Mouse (Mus musculus): ENCODE results near the gene Mef2d. TPM values are rescaled to one million over a fixed set of nuclear protein-coding genes. Genes with fewer than 3 reads are reported as not detected.
A peak's percentile ranks its signal among the peaks of the same experiment; 100 is the strongest.

Gene Mef2d
- polyA plus RNA-seq (2014; fragmentation: Nextera tagmentation; extraction: Ambion mirVana) = 23.4 and 23.8 TPM in 2 replicates

- WGBS = under 1% methylated on average over 47 of the region's 52 CpGs
- H3K36me3 ChIP-seq (ENCODE audit: control insufficient read depth, insufficient read depth, low read length) = no peaks in the 10 kb centered on the region
- peak; percentile 93 for DNase-seq (ENCODE audit: low spot score)
Measured at GRCm38 (mm10) chr3:88141787-88142523, at the start of gene Mef2d. TSS of gene Mef2d (plus strand) at chr3:88142372.

GRCm38 (mm10) chr3:88094126-88094525 is 48.0 kb upstream of the Mef2d start:
- Histone ChIP-seq H3K36me3 (ENCODE audit: control insufficient read depth, insufficient read depth, low read length) (peaks cover 86% of the 10 kb centered on the region), H3K27ac (ENCODE audit: low read depth) (no peak overlapping the region), H3K4me2 (ENCODE audit: low read length) (no peak overlapping the region), H3K4me3 (ENCODE audit: low read depth, low read length) (no peak overlapping the region), H3K4me1 (replicated peaks; ENCODE audit: control insufficient read depth, insufficient read depth, low read length) (no peaks in the 10 kb centered on the region), H3K9ac (ENCODE audit: low read length) (no peak overlapping the region), H3K9me3 (ENCODE audit: control insufficient read depth, low read length) (no peaks in the 10 kb centered on the region), H3K27me3 (replicated peaks; ENCODE audit: control insufficient read depth, insufficient read depth, low read length) (no peaks in the 10 kb centered on the region)
- DNase-seq (ENCODE audit: low spot score) (no peak), ATAC-seq (replicated peaks; ENCODE audit: low FRiP score, low TSS enrichment, low read depth) (no peak)
- WGBS = 88% methylated on average over 5 of the region's 5 CpGs

More at GRCm38 (mm10) chr3:88141787-88142523, at the start of gene Mef2d:
- Histone ChIP-seq H3K27ac (ENCODE audit: low read depth) (peak within 1 kb of the TSS; percentile 94), H3K9me3 (ENCODE audit: control insufficient read depth, low read length) (no peaks in the 10 kb centered on the region), H3K9ac (ENCODE audit: low read length) (peak within 1 kb of the TSS; percentile 79), H3K4me3 (ENCODE audit: low read depth, low read length) (peak within 1 kb of the TSS; percentile 87), H3K4me1 (replicated peaks; ENCODE audit: control insufficient read depth, insufficient read depth, low read length) (peaks cover 66% of the 10 kb centered on the region), H3K4me2 (ENCODE audit: low read length) (peak within 1 kb of the TSS; percentile 97), H3K27me3 (replicated peaks; ENCODE audit: control insufficient read depth, insufficient read depth, low read length) (no peaks in the 10 kb centered on the region)
- ATAC-seq (replicated peaks; ENCODE audit: low FRiP score, low TSS enrichment, low read depth) = peak; percentile 84

GRCm38 (mm10) chr3:88097666-88098065 is 44.5 kb upstream of the Mef2d start:
- H3K4me1 ChIP-seq (replicated peaks; ENCODE audit: control insufficient read depth, insufficient read depth, low read length) = no peaks in the 10 kb centered on the region
- 84% methylated on average over 6 of the region's 6 CpGs for WGBS
- no peak overlapping the region for H3K9ac ChIP-seq (ENCODE audit: low read length)
- no peak for DNase-seq (ENCODE audit: low spot score)
- no peak for ATAC-seq (replicated peaks; ENCODE audit: low FRiP score, low TSS enrichment, low read depth)
- no peaks in the 10 kb centered on the region for H3K9me3 ChIP-seq (ENCODE audit: control insufficient read depth, low read length)
- H3K4me3 ChIP-seq (ENCODE audit: low read depth, low read length) = no peak overlapping the region
- no peaks in the 10 kb centered on the region for H3K27me3 ChIP-seq (replicated peaks; ENCODE audit: control insufficient read depth, insufficient read depth, low read length)
- H3K27ac ChIP-seq (ENCODE audit: low read depth) = no peak overlapping the region
- H3K4me2 ChIP-seq (ENCODE audit: low read length) = no peak overlapping the region
- H3K36me3 ChIP-seq (ENCODE audit: control insufficient read depth, insufficient read depth, low read length) = peaks cover 81% of the 10 kb centered on the region

- no peak overlapping the region for H3K27ac ChIP-seq (ENCODE audit: low read depth)
- ATAC-seq (replicated peaks; ENCODE audit: low FRiP score, low TSS enrichment, low read depth) (no peak), DNase-seq (ENCODE audit: low spot score) (no peak)
- no peak overlapping the region for H3K4me3 ChIP-seq (ENCODE audit: low read depth, low read length)
- H3K36me3 ChIP-seq (ENCODE audit: control insufficient read depth, insufficient read depth, low read length) = peaks cover 82% of the 10 kb centered on the region
- WGBS = 80% methylated on average over 3 of the region's 3 CpGs
- H3K4me1 ChIP-seq (replicated peaks; ENCODE audit: control insufficient read depth, insufficient read depth, low read length) = no peaks in the 10 kb centered on the region
- H3K27me3 ChIP-seq (replicated peaks; ENCODE audit: control insufficient read depth, insufficient read depth, low read length) = no peaks in the 10 kb centered on the region
- no peak overlapping the region for H3K4me2 ChIP-seq (ENCODE audit: low read length)
- H3K9me3 ChIP-seq (ENCODE audit: control insufficient read depth, low read length) = no peaks in the 10 kb centered on the region
- no peak overlapping the region for H3K9ac ChIP-seq (ENCODE audit: low read length)
Measured at GRCm38 (mm10) chr3:88100251-88100650, 41.9 kb upstream of the Mef2d start.

GRCm38 (mm10) chr3:88101736-88102135 is 40.4 kb upstream of the Mef2d start:
- ATAC-seq (replicated peaks; ENCODE audit: low FRiP score, low TSS enrichment, low read depth) = no peak
- WGBS = 87% methylated on average over 7 of the region's 7 CpGs
- peaks cover 87% of the 10 kb centered on the region for H3K36me3 ChIP-seq (ENCODE audit: control insufficient read depth, insufficient read depth, low read length)
- DNase-seq (ENCODE audit: low spot score) = no peak
- no peak overlapping the region for H3K4me2 ChIP-seq (ENCODE audit: low read length)
- no peaks in the 10 kb centered on the region for H3K27me3 ChIP-seq (replicated peaks; ENCODE audit: control insufficient read depth, insufficient read depth, low read length)
- no peak overlapping the region for H3K27ac ChIP-seq (ENCODE audit: low read depth)
- H3K4me1 ChIP-seq (replicated peaks; ENCODE audit: control insufficient read depth, insufficient read depth, low read length) = no peaks in the 10 kb centered on the region
- no peaks in the 10 kb centered on the region for H3K9me3 ChIP-seq (ENCODE audit: control insufficient read depth, low read length)
- no peak overlapping the region for H3K4me3 ChIP-seq (ENCODE audit: low read depth, low read length)
- no peak overlapping the region for H3K9ac ChIP-seq (ENCODE audit: low read length)

GRCm38 (mm10) chr3:88102196-88102595 is 40.0 kb upstream of the Mef2d start:
- Histone ChIP-seq H3K4me1 (replicated peaks; ENCODE audit: control insufficient read depth, insufficient read depth, low read length) (no peaks in the 10 kb centered on the region), H3K9me3 (ENCODE audit: control insufficient read depth, low read length) (no peaks in the 10 kb centered on the region), H3K4me2 (ENCODE audit: low read length) (no peak overlapping the region), H3K4me3 (ENCODE audit: low read depth, low read length) (no peak overlapping the region), H3K9ac (ENCODE audit: low read length) (no peak overlapping the region), H3K27me3 (replicated peaks; ENCODE audit: control insufficient read depth, insufficient read depth, low read length) (no peaks in the 10 kb centered on the region), H3K27ac (ENCODE audit: low read depth) (no peak overlapping the region), H3K36me3 (ENCODE audit: control insufficient read depth, insufficient read depth, low read length) (peaks cover 86% of the 10 kb centered on the region)
- ATAC-seq (replicated peaks; ENCODE audit: low FRiP score, low TSS enrichment, low read depth) (no peak), DNase-seq (ENCODE audit: low spot score) (no peak)
- WGBS = 80% methylated on average over 6 of the region's 6 CpGs

GRCm38 (mm10) chr3:88102611-88103010 is 39.6 kb upstream of the Mef2d start:
- no peak for ATAC-seq (replicated peaks; ENCODE audit: low FRiP score, low TSS enrichment, low read depth)
- no peak overlapping the region for H3K4me3 ChIP-seq (ENCODE audit: low read depth, low read length)
- DNase-seq (ENCODE audit: low spot score) = no peak
- no peak overlapping the region for H3K9ac ChIP-seq (ENCODE audit: low read length)
- no peaks in the 10 kb centered on the region for H3K9me3 ChIP-seq (ENCODE audit: control insufficient read depth, low read length)
- H3K27ac ChIP-seq (ENCODE audit: low read depth) = no peak overlapping the region
- H3K4me1 ChIP-seq (replicated peaks; ENCODE audit: control insufficient read depth, insufficient read depth, low read length) = no peaks in the 10 kb centered on the region
- peaks cover 86% of the 10 kb centered on the region for H3K36me3 ChIP-seq (ENCODE audit: control insufficient read depth, insufficient read depth, low read length)
- H3K4me2 ChIP-seq (ENCODE audit: low read length) = no peak overlapping the region
- no peaks in the 10 kb centered on the region for H3K27me3 ChIP-seq (replicated peaks; ENCODE audit: control insufficient read depth, insufficient read depth, low read length)
- 85% methylated on average over 6 of the region's 6 CpGs for WGBS

GRCm38 (mm10) chr3:88106126-88106525 is 36.0 kb upstream of the Mef2d start:
- H3K4me2 ChIP-seq (ENCODE audit: low read length) = no peak overlapping the region
- ATAC-seq (replicated peaks; ENCODE audit: low FRiP score, low TSS enrichment, low read depth) (no peak), DNase-seq (ENCODE audit: low spot score) (no peak)
- no peaks in the 10 kb centered on the region for H3K9me3 ChIP-seq (ENCODE audit: control insufficient read depth, low read length)
- 89% methylated on average over 4 of the region's 4 CpGs for WGBS
- H3K27ac ChIP-seq (ENCODE audit: low read depth) = no peak overlapping the region
- peaks cover 90% of the 10 kb centered on the region for H3K36me3 ChIP-seq (ENCODE audit: control insufficient read depth, insufficient read depth, low read length)
- H3K27me3 ChIP-seq (replicated peaks; ENCODE audit: control insufficient read depth, insufficient read depth, low read length) = no peaks in the 10 kb centered on the region
- no peak overlapping the region for H3K4me3 ChIP-seq (ENCODE audit: low read depth, low read length)
- H3K4me1 ChIP-seq (replicated peaks; ENCODE audit: control insufficient read depth, insufficient read depth, low read length) = no peaks in the 10 kb centered on the region
- H3K9ac ChIP-seq (ENCODE audit: low read length) = no peak overlapping the region

- H3K27me3 ChIP-seq (replicated peaks; ENCODE audit: control insufficient read depth, insufficient read depth, low read length) = no peaks in the 10 kb centered on the region
- DNase-seq (ENCODE audit: low spot score) (no peak), ATAC-seq (replicated peaks; ENCODE audit: low FRiP score, low TSS enrichment, low read depth) (no peak)
- H3K4me1 ChIP-seq (replicated peaks; ENCODE audit: control insufficient read depth, insufficient read depth, low read length) = no peaks in the 10 kb centered on the region
- H3K9me3 ChIP-seq (ENCODE audit: control insufficient read depth, low read length) = no peaks in the 10 kb centered on the region
- H3K9ac ChIP-seq (ENCODE audit: low read length) = no peak overlapping the region
- H3K4me2 ChIP-seq (ENCODE audit: low read length) = no peak overlapping the region
- no peak overlapping the region for H3K4me3 ChIP-seq (ENCODE audit: low read depth, low read length)
- 93% methylated on average over 6 of the region's 6 CpGs for WGBS
- H3K27ac ChIP-seq (ENCODE audit: low read depth) = no peak overlapping the region
- H3K36me3 ChIP-seq (ENCODE audit: control insufficient read depth, insufficient read depth, low read length) = peaks cover 90% of the 10 kb centered on the region
Measured at GRCm38 (mm10) chr3:88109126-88109525, 33.0 kb upstream of the Mef2d start.
